Mouse (Mus musculus) MEL (cell line): ENCODE results near the gene Rps19. TPM values are rescaled to one million over a fixed set of nuclear protein-coding genes. Genes with fewer than 3 reads are reported as not detected.

Experiments used
- DNase-seq: peaks from one replicate; pipeline ENCODE4 v3.0.0; 2011; ENCODE audit warnings: low read depth, low spot score
- H3K27ac ChIP-seq: 2 replicates; pipeline ENCODE4 v1.5.1; 2012; ENCODE audit warnings: low read depth, mild to moderate bottlenecking, control low read depth, low read length, moderate library complexity; ENCODE audit not compliant: control insufficient read depth
- H3K27me3 ChIP-seq, 2 experiments: fragments of 150-350 bp in 1 of 2; sonication (generic) in 1 of 2; 2 replicates each; pipeline ENCODE4 v1.6.1; 2012; ENCODE audit warnings: low read length in 2 of 2, mild to moderate bottlenecking in 2 of 2, improper control_type of control experiment in 1 of 2, moderate library complexity in 1 of 2; ENCODE audit not compliant: insufficient read depth in 2 of 2, control insufficient read depth in 1 of 2
- H3K36me3 ChIP-seq, 2 experiments: 2 replicates each; pipeline ENCODE4 v1.6.1; 2012 to 2014; ENCODE audit warnings: low read length in 2 of 2, improper control_type of control experiment in 1 of 2, inconsistent platforms in 1 of 2, mild to moderate bottlenecking in 1 of 2; ENCODE audit not compliant: insufficient read depth in 2 of 2, control insufficient read depth in 1 of 2
- H3K4me1 ChIP-seq, 2 experiments: fragments of 150-350 bp in 1 of 2; sonication (generic) in 1 of 2; 2 replicates each; pipeline ENCODE4 v1.6.1; 2012; ENCODE audit warnings: low read length in 2 of 2, improper control_type of control experiment in 1 of 2, mild to moderate bottlenecking in 1 of 2; ENCODE audit not compliant: insufficient read depth in 2 of 2, control insufficient read depth in 1 of 2
- H3K4me3 ChIP-seq, 2 experiments: fragments of 150-350 bp in 1 of 2; sonication (generic) in 1 of 2; 2 replicates each; pipeline ENCODE4 v1.5.1; 2012; ENCODE audit warnings: low read depth in 2 of 2, low read length in 2 of 2, mild to moderate bottlenecking in 2 of 2, moderate library complexity in 2 of 2, control low read depth in 1 of 2, improper control_type of control experiment in 1 of 2; ENCODE audit not compliant: control insufficient read depth in 1 of 2, insufficient read depth in 1 of 2
- H3K79me2 ChIP-seq: 2 replicates; pipeline ENCODE4 v1.6.1; 2012; ENCODE audit warnings: mild to moderate bottlenecking, low read length, moderate library complexity; ENCODE audit not compliant: control insufficient read depth, poor library complexity, insufficient read depth
- H3K9ac ChIP-seq: 2 replicates; pipeline ENCODE4 v1.6.1; 2012; ENCODE audit warnings: low read depth, mild to moderate bottlenecking, control low read depth, low read length, moderate library complexity; ENCODE audit not compliant: control insufficient read depth, poor library complexity, severe bottlenecking
- H3K9me3 ChIP-seq: fragments of 150-350 bp; sonication (generic); replicated peaks from 2 replicates; pipeline ENCODE4 v1.6.1; 2012; ENCODE audit warnings: mild to moderate bottlenecking, low read length, improper control_type of control experiment, moderate library complexity; ENCODE audit not compliant: insufficient read depth
- CHD1 ChIP-seq: IDR thresholded peaks from 2 replicates; pipeline ENCODE4 v1.6.1; 2012; ENCODE audit warnings: low read depth, mild to moderate bottlenecking, inconsistent platforms, low read length, improper control_type of control experiment
- CHD2 ChIP-seq: IDR thresholded peaks from 2 replicates; pipeline ENCODE4 v1.6.1; 2011; ENCODE audit warnings: low read length, improper control_type of control experiment
- E2F4 ChIP-seq: IDR thresholded peaks from 2 replicates; pipeline ENCODE4 v1.6.1; 2011; ENCODE audit warnings: low read depth, low read length, improper control_type of control experiment, borderline replicate concordance
- EP300 ChIP-seq, 2 experiments: IDR thresholded peaks; 2 replicates each; pipeline ENCODE4 v1.6.1; 2011; ENCODE audit warnings: improper control_type of control experiment in 2 of 2, low read length in 2 of 2, low read depth in 1 of 2, mild to moderate bottlenecking in 1 of 2
- GABPA ChIP-seq: IDR thresholded peaks from 2 replicates; pipeline ENCODE4 v1.6.1; 2012; ENCODE audit warnings: low read depth, mild to moderate bottlenecking, inconsistent platforms, low read length, improper control_type of control experiment, moderate library complexity
- HCFC1 ChIP-seq: IDR thresholded peaks from 2 replicates; pipeline ENCODE4 v1.6.1; 2012; ENCODE audit warnings: low read depth, mild to moderate bottlenecking, inconsistent platforms, low read length, improper control_type of control experiment, moderate library complexity
- KAT2A ChIP-seq: conservative IDR thresholded peaks from 2 replicates; pipeline ENCODE4 v1.6.1; 2012; ENCODE audit warnings: low read depth, low read length, improper control_type of control experiment, inconsistent platforms
- MAFK ChIP-seq: IDR thresholded peaks from 2 replicates; pipeline ENCODE4 v1.6.1; 2011; ENCODE audit warnings: low read depth, mild to moderate bottlenecking, low read length, improper control_type of control experiment, borderline replicate concordance
- MAX ChIP-seq: IDR thresholded peaks from 2 replicates; pipeline ENCODE4 v1.6.1; 2011; ENCODE audit warnings: low read length, improper control_type of control experiment
- MXI1 ChIP-seq: IDR thresholded peaks from 2 replicates; pipeline ENCODE4 v1.6.1; 2011; ENCODE audit warnings: mild to moderate bottlenecking, low read depth, low read length, improper control_type of control experiment
- MYC ChIP-seq: IDR thresholded peaks from 2 replicates; pipeline ENCODE4 v1.6.1; 2011; ENCODE audit warnings: low read depth, mild to moderate bottlenecking, low read length, improper control_type of control experiment, moderate library complexity
- NRF1 ChIP-seq: IDR thresholded peaks from 2 replicates; pipeline ENCODE4 v1.6.1; 2014; ENCODE audit warnings: low read depth, mild to moderate bottlenecking, inconsistent platforms, low read length, improper control_type of control experiment, moderate library complexity; ENCODE audit not compliant: poor library complexity, insufficient read depth, severe bottlenecking
- POLR2A ChIP-seq, 2 experiments: IDR thresholded peaks; 2 replicates each; pipeline ENCODE4 v1.6.1; 2011 to 2012; ENCODE audit warnings: low read length in 2 of 2, mild to moderate bottlenecking in 2 of 2, control low read depth in 1 of 2, improper control_type of control experiment in 1 of 2, low read depth in 1 of 2, moderate library complexity in 1 of 2; ENCODE audit not compliant: control insufficient read depth in 1 of 2, insufficient read depth in 1 of 2, poor library complexity in 1 of 2
- POLR2AphosphoS2 ChIP-seq: IDR thresholded peaks from 2 replicates; pipeline ENCODE4 v1.6.1; 2011; ENCODE audit warnings: low read length, improper control_type of control experiment
- RCOR1 ChIP-seq: IDR thresholded peaks from 2 replicates; pipeline ENCODE4 v1.6.1; 2012; ENCODE audit warnings: low read depth, mild to moderate bottlenecking, inconsistent platforms, low read length, improper control_type of control experiment
- SIN3A ChIP-seq: IDR thresholded peaks from 2 replicates; pipeline ENCODE4 v1.6.1; 2012; ENCODE audit warnings: low read length, improper control_type of control experiment, inconsistent platforms
- TBP ChIP-seq: IDR thresholded peaks from 2 replicates; pipeline ENCODE4 v1.8.0; 2011; ENCODE audit warnings: low read depth, low read length, improper control_type of control experiment
- TCF12 ChIP-seq: IDR thresholded peaks from 2 replicates; pipeline ENCODE4 v1.6.1; 2014; ENCODE audit warnings: low read depth, mild to moderate bottlenecking, inconsistent platforms, low read length, improper control_type of control experiment, moderate library complexity
- ZC3H11A ChIP-seq: IDR thresholded peaks from 2 replicates; pipeline ENCODE4 v1.6.1; 2012; ENCODE audit warnings: low read depth, mild to moderate bottlenecking, inconsistent platforms, low read length, improper control_type of control experiment
- ZKSCAN1 ChIP-seq: IDR thresholded peaks from 2 replicates; pipeline ENCODE4 v1.6.1; 2012; ENCODE audit warnings: low read depth, mild to moderate bottlenecking, inconsistent platforms, low read length, improper control_type of control experiment, moderate library complexity
- ZNF384 ChIP-seq: IDR thresholded peaks from 2 replicates; pipeline ENCODE4 v1.6.1; 2012; ENCODE audit warnings: low read depth, mild to moderate bottlenecking, inconsistent platforms, low read length, improper control_type of control experiment
- polyA plus RNA-seq, 2 experiments: library from polyadenylated mRNA; stranded (reverse) in 1 of 2; unstranded in 1 of 2; fragments of >175 nt in 1 of 2; fragments of >200 nt in 1 of 2; gene quantifications; 2 replicates each; pipeline versions ENCODE4 v1.2.1 to v1.2.4; 2012; ENCODE audit warnings: low replicate concordance in 2 of 2, low read depth in 1 of 2; ENCODE audit not compliant: insufficient read length in 2 of 2, insufficient read depth in 1 of 2, missing spikeins in 1 of 2
- total RNA-seq: library from RNA; depleted of rRNA; stranded (reverse); fragments of 300-350 nt; gene quantifications from 2 replicates; pipeline ENCODE4 v1.2.3, GENCODE M21; 2012

The Rps19 gene
- total and polyA plus RNA-seq, 3 experiments, result 2,454 to 3,580 TPM; not detected in 1

DNA sequence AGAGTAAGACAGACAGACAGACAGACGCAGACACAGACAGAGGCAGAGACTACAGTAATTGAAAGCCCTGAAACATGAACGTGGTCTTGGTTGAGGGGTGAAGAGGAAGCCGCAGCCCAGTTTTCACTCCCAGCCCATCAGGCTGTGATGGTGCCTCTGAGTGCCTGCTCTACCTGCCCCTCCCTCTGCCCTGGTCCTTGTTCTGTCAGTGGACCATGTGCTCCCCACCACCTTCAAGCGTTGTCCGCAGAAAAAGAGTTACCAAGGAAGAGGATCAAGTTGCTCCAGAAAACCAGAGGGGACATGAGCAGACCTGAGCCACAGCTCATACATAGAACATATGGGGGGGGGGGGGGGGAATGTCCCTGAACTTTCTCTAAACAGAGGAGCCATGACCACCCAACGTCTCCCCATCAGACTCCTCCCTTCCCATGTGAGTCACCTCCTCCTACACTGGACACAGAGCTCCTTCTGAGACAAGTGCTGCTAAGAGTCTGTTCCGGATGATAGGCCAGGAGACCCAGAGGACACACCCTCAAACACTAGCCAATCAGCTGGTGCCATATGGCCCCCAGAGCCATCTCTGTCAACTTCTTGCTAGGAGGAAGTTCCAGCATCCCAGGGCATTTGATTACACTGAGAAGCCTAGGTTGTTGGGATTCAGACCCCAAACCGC lies 31.5 kb upstream of the Rps19 start (continued):
- TF ChIP-seq RCOR1 (no peak), MXI1 (peak; percentile 47), MYC (peak; percentile 77), SIN3A (peak; percentile 90), ZKSCAN1 (no peak), KAT2A (0 out of 2 replicates have a peak, but pooled peaks have one; percentile 17), CHD2 (no peak), TCF12 (peak; percentile 68), POLR2A (IDR thresholded peaks at IDR 0.05; ENCODE audit: control insufficient read depth in 1 of 2, insufficient read depth in 1 of 2, low read depth in 1 of 2, low read length in 2 of 2, poor library complexity in 1 of 2) (peak in 1 of 2 experiments; percentile 86; a peak in 2 of 4 replicates), MAFK (no peak), EP300 (IDR thresholded peaks at IDR 0.05; ENCODE audit: low read depth in 1 of 2, low read length in 2 of 2) (peak in 1 of 2 experiments; percentile 62; a peak in 2 of 4 replicates), HCFC1 (peak; percentile 53; the same call in 1 of the 2 replicates)

DNA sequence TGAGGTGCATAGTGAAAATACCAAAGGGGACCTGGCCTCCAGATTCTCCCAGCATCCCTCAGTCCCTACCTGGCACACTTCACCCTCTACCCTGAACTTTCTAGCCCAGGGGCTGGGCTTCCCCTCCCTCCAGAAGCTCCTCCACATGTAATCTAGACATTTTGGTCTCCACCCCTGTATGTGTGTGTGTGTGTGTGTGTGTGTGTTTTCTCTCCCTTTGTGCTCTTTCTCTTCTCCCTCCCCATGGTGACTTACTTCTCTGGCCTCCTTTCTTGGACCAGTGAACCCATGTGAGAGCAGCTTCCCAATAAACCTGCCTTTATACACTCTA lies 31.0 kb upstream of the Rps19 start:
- Histone ChIP-seq H3K27ac (peak overlapping the region; percentile 97), H3K4me3 (peak overlapping the region; percentile 37 to 44), H3K36me3 (peaks cover 0 to 15% of the 10 kb centered on the region in 2 experiments; a peak in 2 of 4 replicates), H3K9me3 (no peaks in the 10 kb centered on the region), H3K9ac (peak overlapping the region; percentile 73), H3K4me1 (peaks cover 7 to 15% of the 10 kb centered on the region in 2 experiments), H3K27me3 (no peaks in the 10 kb centered on the region), H3K79me2 (no peaks in the 10 kb centered on the region; the same call in 1 of the 2 replicates)
- no peak for DNase-seq
- TF ChIP-seq POLR2AphosphoS2 (no peak), MAX (0 out of 2 replicates have a peak, but pooled peaks have one; percentile 51), ZNF384 (0 out of 2 replicates have a peak, but pooled peaks have one; percentile 22), MXI1 (peak; percentile 38; the same call in 1 of the 2 replicates), EP300 (IDR thresholded peaks at IDR 0.05; ENCODE audit: low read depth in 1 of 2, low read length in 2 of 2) (no peak), NRF1 (no peak), TBP (no peak; the same call in 1 of the 2 replicates), CHD1 (no peak), E2F4 (no peak), GABPA (no peak), SIN3A (peak; percentile 41; the same call in 1 of the 2 replicates), TCF12 (no peak), ZC3H11A (no peak)
